Mouse (Mus musculus) neutrophil, adult 59 days (primary cell): Measurements from ENCODE around the gene Ttc32. TPM values are rescaled to one million over a fixed set of nuclear protein-coding genes. Genes with fewer than 3 reads are reported as not detected.

Experiments
- total RNA-seq, 2 experiments: library from RNA; stranded (reverse); gene quantifications; 1 replicate in 1 of 2; 2 replicates in 1 of 2; pipeline ENCODE4 v1.2.4; 2023

Ttc32 gene
- total RNA-seq: 1 to 10 TPM; 8.7 TPM

DNA sequence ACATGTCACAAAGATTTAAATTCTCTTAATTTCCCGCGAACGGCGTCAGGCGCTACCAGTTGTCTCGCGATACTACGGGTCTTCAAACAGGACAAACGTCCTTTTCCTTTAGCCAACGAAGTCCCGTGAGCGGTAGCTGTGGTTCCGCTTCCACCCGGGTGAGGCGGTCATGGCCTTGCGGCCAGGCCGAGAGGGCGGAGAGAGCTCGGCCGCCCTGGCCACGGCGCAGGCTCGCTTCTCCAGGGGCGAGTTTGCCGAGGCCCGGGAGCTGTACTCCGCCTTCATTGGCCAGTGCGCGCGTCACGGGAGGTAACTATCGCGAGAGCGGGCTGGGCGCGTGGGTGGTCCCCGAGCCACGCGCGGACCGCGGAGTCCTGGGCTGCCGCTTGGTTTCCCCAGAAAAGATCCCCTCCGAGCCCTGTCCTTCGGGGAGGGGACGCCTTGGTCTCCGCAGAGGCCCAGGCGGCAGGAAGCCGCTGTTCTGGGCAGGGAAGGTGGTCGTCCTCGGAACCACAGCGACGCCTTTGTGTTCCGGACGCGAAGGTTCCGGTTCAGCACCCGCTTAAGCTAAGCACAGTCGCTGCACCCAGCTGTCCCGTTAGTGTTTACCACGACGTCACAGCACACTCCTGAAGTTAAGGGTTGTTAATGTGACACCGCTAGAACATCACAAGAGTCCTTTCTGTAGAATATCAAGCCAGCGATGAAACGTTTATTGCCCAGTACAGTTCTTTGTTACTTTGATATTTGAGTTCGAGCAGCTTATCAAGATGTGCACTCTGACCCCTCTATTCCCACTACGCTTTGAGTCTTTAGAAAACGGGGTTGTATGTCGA is at the start of gene Ttc32:
Gene Ttc32, plus strand, starts transcription at position 110 of the 836 bp plus-strand sequence.

Other genes with a start within 250 kb of the Ttc32 start
- 10 to 100 TPM; 75.7 to 92.5 TPM for gene Laptm4a, start 108.3 kb upstream of the Ttc32 start, total RNA-seq
- not detected for gene Matn3, start 82.1 kb upstream of the Ttc32 start, total RNA-seq
- 1 to 10 TPM in 1 of 2 experiments, under 1 TPM in 1; 0.64 to 1.1 TPM for gene Wdr35, start 56.1 kb upstream of the Ttc32 start, total RNA-seq